Comparison of ENCODE assay signal across 26 mouse cellular contexts in genomic region chr12:28085460-28085859, GRCm38 (mm10).
DNase-seq lines count a peak whose midpoint lies in the region; ATAC-seq and TF ChIP-seq lines count a peak whose summit lies in the region.
"Had no signal": no experiment of that assay in that cellular context is flagged by ENCODE, and none has a peak within 500 bp of the region (broad histone marks: within the 10 kb centered on the region; RNA-seq: fewer than 3 reads in every experiment).

No protein-coding gene starts in this region.

- H3K36me3 ChIP-seq in midbrain, postnatal 0 days (ENCODE audit: insufficient read depth, low read length) = no peaks in the 10 kb centered on the region
- no peaks in the 10 kb centered on the region for H3K36me3 ChIP-seq in midbrain, embryonic 11.5 days (ENCODE audit: control insufficient read depth, insufficient read depth, low read length)
- H3K36me3 ChIP-seq: embryonic facial prominence, embryonic 12.5 days; hindbrain, embryonic 15.5 days; limb, embryonic 13.5 days; liver, embryonic 12.5 days; midbrain, embryonic 13.5 days; neural tube, embryonic 13.5 days had no signal

- no peaks in the 10 kb centered on the region for H3K9me3 ChIP-seq in midbrain, postnatal 0 days (ENCODE audit: low read length)
- no peaks in the 10 kb centered on the region for H3K9me3 ChIP-seq in midbrain, embryonic 11.5 days (ENCODE audit: control insufficient read depth, low read length)
- H3K9me3 ChIP-seq: embryonic facial prominence, embryonic 12.5 days; hindbrain, embryonic 15.5 days; limb, embryonic 13.5 days; liver, embryonic 12.5 days; midbrain, embryonic 13.5 days; neural tube, embryonic 13.5 days had no signal

- no peaks in the 10 kb centered on the region for H3K4me1 ChIP-seq in midbrain, postnatal 0 days (ENCODE audit: insufficient read depth, low read length)
- no peaks in the 10 kb centered on the region for H3K4me1 ChIP-seq in midbrain, embryonic 11.5 days (ENCODE audit: control insufficient read depth, insufficient read depth, low read length)
- peaks cover 5% of the 10 kb centered on the region for H3K4me1 ChIP-seq in olfactory bulb, adult 2 months (ENCODE audit: control insufficient read depth, insufficient read depth, low read length)
- H3K4me1 ChIP-seq: embryonic facial prominence, embryonic 12.5 days; hindbrain, embryonic 15.5 days; limb, embryonic 13.5 days; liver, embryonic 12.5 days; midbrain, embryonic 13.5 days had no signal

- WGBS in midbrain, postnatal 0 days = 57% methylated on average over 4 of the region's 4 CpGs
- WGBS in midbrain, embryonic 11.5 days = 85% methylated on average over 4 of the region's 4 CpGs
- 16% methylated on average over 4 of the region's 4 CpGs for WGBS in olfactory bulb, adult 2 months

- H3K4me2 ChIP-seq in midbrain, postnatal 0 days (ENCODE audit: low read depth, low read length, poor library complexity, severe bottlenecking) = no peak overlapping the region
- H3K4me2 ChIP-seq in midbrain, embryonic 11.5 days = no peak overlapping the region
- H3K4me2 ChIP-seq: embryonic facial prominence, embryonic 12.5 days; heart, embryonic 11.5 days; hindbrain, embryonic 15.5 days; limb, embryonic 13.5 days; liver, embryonic 12.5 days; midbrain, embryonic 13.5 days; neural tube, embryonic 13.5 days had no signal

- TF ChIP-seq POLR2A in olfactory bulb, adult 2 months (IDR thresholded peaks at IDR 0.05; ENCODE audit: insufficient read depth, low read depth, low read length) = no peak

- peak; percentile 1 for DNase-seq in frontal cortex, postnatal 36 days (ENCODE audit: low spot score in 2 of 2)
- no peak for DNase-seq in frontal cortex, postnatal 25 days (ENCODE audit: low spot score in 2 of 2)
- peak; percentile 57 for DNase-seq in midbrain, postnatal 0 days (ENCODE audit: low spot score)
- no peak for DNase-seq in midbrain, embryonic 11.5 days (ENCODE audit: low spot score, missing footprints)
- DNase-seq in brain, embryonic 18.5 days (ENCODE audit: low read depth, low spot score) = peak; percentile 45
- no peak for DNase-seq in gastrocnemius, adult 18-20 months (ENCODE audit: low spot score)
- no peak for DNase-seq in lung, postnatal 36 days
- DNase-seq: adrenal gland, postnatal 14 days; cerebellum, adult 11 months; gastrocnemius, postnatal 10 days; kidney, adult 9 months; kidney, postnatal 25 days; lung, adult 18-20 months; lung, postnatal 10 days; thymus, postnatal 36 days had no signal

- H3K27me3 ChIP-seq in midbrain, postnatal 0 days (ENCODE audit: insufficient read depth, low read length) = no peaks in the 10 kb centered on the region
- H3K27me3 ChIP-seq in midbrain, embryonic 11.5 days (ENCODE audit: control insufficient read depth, insufficient read depth, low read length) = no peaks in the 10 kb centered on the region
- H3K27me3 ChIP-seq: embryonic facial prominence, embryonic 12.5 days; hindbrain, embryonic 15.5 days; limb, embryonic 13.5 days; liver, embryonic 12.5 days; midbrain, embryonic 13.5 days; neural tube, embryonic 13.5 days had no signal

- ATAC-seq in midbrain, postnatal 0 days (ENCODE audit: low FRiP score) = no peak
- ATAC-seq in midbrain, embryonic 11.5 days (ENCODE audit: low FRiP score) = no peak
- ATAC-seq: CD4-positive, CD25-positive, alpha-beta regulatory T cell, adult 4 months; intestine, embryonic 16.5 days; liver, embryonic 12.5 days; midbrain, embryonic 13.5 days had no signal

- H3K9ac ChIP-seq in midbrain, postnatal 0 days (replicated peaks; ENCODE audit: low read length, poor library complexity, severe bottlenecking) = no peak overlapping the region
- H3K9ac ChIP-seq in midbrain, embryonic 11.5 days (ENCODE audit: low read length) = no peak overlapping the region
- H3K9ac ChIP-seq: embryonic facial prominence, embryonic 12.5 days; hindbrain, embryonic 15.5 days; limb, embryonic 13.5 days; liver, embryonic 12.5 days; midbrain, embryonic 13.5 days; neural tube, embryonic 13.5 days had no signal

- no peak overlapping the region for H3K27ac ChIP-seq in midbrain, postnatal 0 days (ENCODE audit: low read depth, low read length)
- no peak overlapping the region for H3K27ac ChIP-seq in midbrain, embryonic 11.5 days (ENCODE audit: low read depth, low read length)
- H3K27ac ChIP-seq in olfactory bulb, adult 2 months (ENCODE audit: insufficient read depth, low read depth, low read length) = peak overlapping the region; percentile 64
- H3K27ac ChIP-seq: embryonic facial prominence, embryonic 12.5 days; hindbrain, embryonic 15.5 days; layer of hippocampus, adult 2 months; limb, embryonic 13.5 days; liver, embryonic 12.5 days; midbrain, embryonic 13.5 days; neural tube, embryonic 13.5 days had no signal

- H3K4me3 ChIP-seq in midbrain, postnatal 0 days (ENCODE audit: low read depth, low read length) = no peak overlapping the region
- no peak overlapping the region for H3K4me3 ChIP-seq in midbrain, embryonic 11.5 days (ENCODE audit: low read depth, low read length)
- no peak overlapping the region for H3K4me3 ChIP-seq in olfactory bulb, adult 2 months (ENCODE audit: insufficient read depth, low read depth, low read length)
- H3K4me3 ChIP-seq: embryonic facial prominence, embryonic 12.5 days; hindbrain, embryonic 15.5 days; layer of hippocampus, adult 2 months; limb, embryonic 13.5 days; liver, embryonic 12.5 days; midbrain, embryonic 13.5 days; neural tube, embryonic 13.5 days had no signal

- no peak for TF ChIP-seq CTCF in midbrain, postnatal 0 days (IDR thresholded peaks at IDR 0.05)
- TF ChIP-seq CTCF in olfactory bulb, adult 2 months (IDR thresholded peaks at IDR 0.05; ENCODE audit: insufficient read depth, low read depth, low read length) = no peak

Comparison
In these comparisons a context has a peak if more than half of its experiments do, and no peak if none do; other contexts are left out.
1. DNase-seq: peak in frontal cortex, postnatal 36 days (2 of 2), midbrain, postnatal 0 days (single experiment) and brain, embryonic 18.5 days (single experiment); none in frontal cortex, postnatal 25 days (0 of 2), midbrain, embryonic 11.5 days (single experiment), gastrocnemius, adult 18-20 months (single experiment) and lung, postnatal 36 days (single experiment).